Mouse (Mus musculus) bone marrow, adult 2 months (tissue): Measurements from ENCODE around the gene Hba-a2. TPM values are rescaled to one million over a fixed set of nuclear protein-coding genes. Genes with fewer than 3 reads are reported as not detected.
A peak's percentile ranks its signal among the peaks of the same experiment; 100 is the strongest.

Experiments
- H3K27ac ChIP-seq: fragments of 200-500 bp; 2 replicates; pipeline ENCODE4 v1.5.1; 2012; ENCODE audit warnings: low read depth, mild to moderate bottlenecking, control low read depth, inconsistent platforms, low read length; ENCODE audit not compliant: control insufficient read depth, poor library complexity, insufficient read depth
- H3K4me1 ChIP-seq: fragments of 200-500 bp; 2 replicates; pipeline ENCODE4 v1.6.1; 2011; ENCODE audit warnings: low read length; ENCODE audit not compliant: control insufficient read depth, insufficient read depth
- H3K4me3 ChIP-seq: fragments of 200-500 bp; replicated peaks from 2 replicates; pipeline ENCODE3; 2011; ENCODE audit warnings: mild to moderate bottlenecking, low read depth, low read length, control low read depth; ENCODE audit not compliant: control insufficient read depth
- CTCF ChIP-seq: fragments of 200-500 bp; IDR thresholded peaks from 2 replicates; pipeline ENCODE4 v1.5.1; 2011; ENCODE audit warnings: low read length, control low read depth; ENCODE audit not compliant: control insufficient read depth, insufficient read depth
- POLR2A ChIP-seq: fragments of 200-500 bp; IDR thresholded peaks from 2 replicates; pipeline ENCODE4 v1.6.1; 2011; ENCODE audit warnings: low read depth, mild to moderate bottlenecking, control low read depth, low read length, borderline replicate concordance; ENCODE audit not compliant: control insufficient read depth
- WGBS: fragments of 180-500 bp; shearing (Covaris S2); methylation state at CpG from one replicate; pipeline ENCODE4 v1.1.7; 2018; 5-methylcytosine and 5-hydroxymethylcytosine counted together
- polyA plus RNA-seq: library from polyadenylated mRNA; stranded (reverse); fragments of >200 nt; gene quantifications from 2 replicates; pipeline ENCODE4 v1.2.4, GENCODE M21; 2011; ENCODE audit warnings: low replicate concordance; ENCODE audit not compliant: missing spikeins, insufficient read depth, insufficient read length

The Hba-a2 gene
- polyA plus RNA-seq, 1 experiment: 164,365 TPM

DNA sequence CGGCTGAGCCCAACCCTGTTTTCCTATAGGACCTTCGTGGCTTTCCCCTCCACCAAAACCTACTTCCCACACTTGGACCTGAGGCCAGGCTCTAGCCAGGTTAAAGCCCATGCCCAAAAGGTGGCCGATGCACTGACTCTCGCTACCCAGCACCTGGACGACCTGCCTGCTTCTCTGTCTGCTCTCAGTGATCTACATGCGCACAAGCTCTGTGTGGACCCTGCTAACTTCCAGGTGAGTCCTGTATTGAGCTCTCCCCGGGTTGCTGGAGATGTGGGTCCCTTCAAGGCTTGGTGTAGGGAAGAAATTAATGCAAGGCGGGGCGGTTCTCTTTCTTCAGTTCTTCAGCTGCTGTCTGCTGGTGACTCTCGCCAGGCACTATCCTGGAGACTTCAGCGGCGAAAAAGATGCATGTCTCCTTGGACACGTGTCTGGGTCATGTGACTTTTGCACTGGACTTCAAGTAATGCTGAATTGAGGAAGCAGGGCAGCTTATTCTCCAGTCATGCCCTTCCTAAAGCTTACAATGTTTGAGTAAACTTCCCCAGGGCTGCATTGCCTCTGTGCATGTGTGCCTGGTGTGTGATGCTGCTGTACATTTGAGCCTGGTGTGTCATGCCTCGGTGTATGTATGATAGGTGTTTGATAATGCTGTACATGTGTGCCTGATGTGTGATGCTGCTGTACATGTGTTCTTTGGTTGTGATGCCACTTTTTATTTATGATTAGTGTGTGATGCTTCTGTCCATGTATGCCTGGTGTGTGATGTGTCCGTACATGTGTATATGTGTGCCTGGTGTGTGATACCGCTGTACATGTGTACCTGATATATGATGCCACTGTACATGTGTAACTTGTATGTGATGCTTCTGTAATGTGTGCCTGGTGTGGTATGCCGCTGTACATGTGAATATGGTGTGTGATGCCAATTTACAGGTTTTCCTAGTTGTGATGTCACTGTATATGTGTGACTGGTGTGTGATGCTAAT is 4.3 kb downstream of the Hba-a2 start:
- Histone ChIP-seq H3K27ac (0 out of 2 replicates have a peak overlapping the region, but pooled peaks have one; percentile 24), H3K4me1 (peaks cover 1% of the 10 kb centered on the region; the same call in 1 of the 2 replicates), H3K4me3 (peak overlapping the region; percentile 45)
- 43% methylated on average over 14 of the region's 17 CpGs for WGBS
- TF ChIP-seq POLR2A (no peak), CTCF (no peak)

GRCm38 (mm10) chr11:32301506-32301905 is 5.2 kb downstream of the Hba-a2 start:
- peak overlapping the region; percentile 13 for H3K4me3 ChIP-seq
- no peak for TF ChIP-seq POLR2A
- H3K27ac ChIP-seq: no peak overlapping the region

DNA sequence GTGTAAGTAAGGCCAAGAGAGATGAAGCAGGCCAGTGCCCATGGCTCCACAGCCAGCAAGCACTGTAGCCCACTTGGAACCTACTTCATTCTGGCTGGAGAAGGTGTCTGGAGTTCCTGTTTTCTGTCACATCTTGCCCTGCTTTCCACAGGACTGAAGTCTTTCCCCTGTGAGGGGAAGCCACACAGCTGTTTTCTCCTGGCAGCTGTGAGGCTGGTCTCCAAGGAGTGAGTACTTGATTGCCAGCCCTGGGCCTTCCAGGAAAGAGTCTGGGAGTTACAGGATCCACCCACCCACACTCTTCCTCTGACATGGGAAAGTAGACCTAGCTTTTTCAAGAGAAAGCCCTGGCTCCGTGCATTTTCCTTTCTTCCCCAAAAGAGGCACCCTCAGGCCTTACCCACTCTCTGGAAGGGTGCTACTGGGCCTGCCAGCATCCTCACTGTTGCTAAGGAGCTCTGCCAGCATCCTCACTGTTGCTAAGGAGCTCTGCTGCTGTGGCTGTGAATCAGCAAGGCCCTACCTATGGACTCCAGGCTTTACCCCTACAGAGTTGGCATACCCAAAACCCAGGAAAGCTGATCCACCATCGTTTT is 6.6 kb downstream of the Hba-a2 start:
- no peak for TF ChIP-seq POLR2A
- TF ChIP-seq CTCF: no peak
- H3K27ac ChIP-seq: no peak overlapping the region
- H3K4me1 ChIP-seq: peaks cover 1% of the 10 kb centered on the region; the same call in 1 of the 2 replicates
- WGBS: 40% methylated on average over 2 of the region's 2 CpGs
- H3K4me3 ChIP-seq: no peak overlapping the region

More at GRCm38 (mm10) chr11:32301506-32301905, 5.2 kb downstream of the Hba-a2 start:
- H3K4me1 ChIP-seq: peaks cover 1% of the 10 kb centered on the region; the same call in 1 of the 2 replicates
- WGBS: 74% methylated on average over 1 of the region's 1 CpGs

DNA sequence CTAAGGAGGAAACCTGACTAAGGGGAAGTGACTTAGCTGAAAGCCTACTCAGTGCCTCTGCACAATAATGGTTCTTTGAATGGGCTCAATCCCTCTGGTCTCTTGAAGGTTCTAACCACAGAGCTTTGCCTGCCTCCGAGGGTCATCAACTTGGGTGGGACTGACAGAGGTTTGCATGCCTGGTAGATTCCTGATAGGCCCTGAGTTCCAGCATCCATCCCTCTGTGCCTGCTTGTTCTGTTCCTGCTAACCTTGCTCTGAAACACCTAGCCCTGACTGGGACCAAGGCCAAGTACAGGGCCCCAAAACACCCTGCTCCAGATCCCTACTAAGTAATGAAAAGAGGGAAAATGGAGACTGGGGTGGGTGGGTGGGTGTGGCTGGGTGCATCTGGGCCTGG is 7.2 kb downstream of the Hba-a2 start:
- peaks cover 1% of the 10 kb centered on the region; the same call in 1 of the 2 replicates for H3K4me1 ChIP-seq
- 55% methylated on average over 1 of the region's 1 CpGs for WGBS
- no peak for TF ChIP-seq CTCF
- TF ChIP-seq POLR2A: no peak
- no peak overlapping the region for H3K4me3 ChIP-seq
- H3K27ac ChIP-seq: no peak overlapping the region

DNA sequence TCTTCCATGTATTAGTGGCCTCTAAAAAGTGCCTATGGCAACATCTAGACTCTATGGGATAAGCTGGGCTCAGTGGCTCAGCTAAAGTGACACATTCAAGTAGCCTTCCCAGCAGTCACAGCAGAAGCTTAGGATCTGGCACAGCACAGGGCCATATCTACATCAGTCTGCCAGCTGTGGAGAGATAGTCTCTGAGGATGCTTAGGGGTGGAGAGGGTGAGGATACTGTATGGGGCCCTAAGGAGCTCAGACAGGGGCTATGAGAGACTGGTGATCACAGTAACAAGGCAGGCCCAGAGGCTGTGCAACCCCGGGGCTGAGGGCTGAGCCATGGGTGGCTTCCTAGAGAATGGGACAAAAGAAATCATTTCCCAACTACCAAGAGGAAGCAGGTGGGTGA is 10.7 kb downstream of the Hba-a2 start:
- WGBS: 57% methylated on average over 1 of the region's 1 CpGs
- H3K27ac ChIP-seq: no peak overlapping the region
- TF ChIP-seq POLR2A (no peak), CTCF (no peak)

GRCm38 (mm10) chr11:32309446-32309845 is 13.2 kb downstream of the Hba-a2 start:
- Histone ChIP-seq H3K27ac (no peak overlapping the region), H3K4me1 (no peaks in the 10 kb centered on the region), H3K4me3 (no peak overlapping the region)
- 75% methylated on average over 4 of the region's 4 CpGs for WGBS
- TF ChIP-seq CTCF (no peak), POLR2A (no peak)

More for the DNA sequence above, 10.7 kb downstream of the Hba-a2 start:
- H3K4me1 ChIP-seq: no peaks in the 10 kb centered on the region
- no peak overlapping the region for H3K4me3 ChIP-seq

DNA sequence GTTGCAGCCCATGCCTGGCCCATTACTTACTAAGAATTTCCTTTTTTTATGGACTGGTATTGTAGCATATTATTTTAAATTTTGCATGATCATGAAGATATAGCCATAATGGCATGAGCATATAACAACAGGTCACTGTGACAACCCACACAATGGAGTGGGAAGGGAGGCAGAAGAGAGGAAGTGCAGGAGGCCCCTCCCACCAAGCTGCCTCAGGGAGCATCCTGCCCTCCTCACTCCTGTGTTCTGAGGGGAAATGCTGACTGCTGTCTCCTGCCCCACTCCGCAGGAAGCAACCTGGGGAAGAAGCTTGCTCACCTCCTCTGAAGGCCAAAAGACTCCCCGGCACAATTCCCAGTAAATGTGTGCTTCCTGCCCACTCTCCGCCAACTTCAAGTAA is 13.6 kb downstream of the Hba-a2 start:
- TF ChIP-seq CTCF: no peak
- no peak for TF ChIP-seq POLR2A
- WGBS: 53% methylated on average over 3 of the region's 3 CpGs
- no peak overlapping the region for H3K27ac ChIP-seq
- H3K4me3 ChIP-seq: no peak overlapping the region
- H3K4me1 ChIP-seq: no peaks in the 10 kb centered on the region

- TF ChIP-seq CTCF (no peak), POLR2A (no peak)
- no peak overlapping the region for H3K4me3 ChIP-seq
- 48% methylated on average over 3 of the region's 3 CpGs for WGBS
- H3K4me1 ChIP-seq: no peaks in the 10 kb centered on the region
- H3K27ac ChIP-seq: no peak overlapping the region
These were observed 19.7 kb downstream of the Hba-a2 start for GRCm38 (mm10) chr11:32316009-32316408.
